Mouse (Mus musculus): Measurements from ENCODE around the gene Resp18.

The Resp18 gene

DNA sequence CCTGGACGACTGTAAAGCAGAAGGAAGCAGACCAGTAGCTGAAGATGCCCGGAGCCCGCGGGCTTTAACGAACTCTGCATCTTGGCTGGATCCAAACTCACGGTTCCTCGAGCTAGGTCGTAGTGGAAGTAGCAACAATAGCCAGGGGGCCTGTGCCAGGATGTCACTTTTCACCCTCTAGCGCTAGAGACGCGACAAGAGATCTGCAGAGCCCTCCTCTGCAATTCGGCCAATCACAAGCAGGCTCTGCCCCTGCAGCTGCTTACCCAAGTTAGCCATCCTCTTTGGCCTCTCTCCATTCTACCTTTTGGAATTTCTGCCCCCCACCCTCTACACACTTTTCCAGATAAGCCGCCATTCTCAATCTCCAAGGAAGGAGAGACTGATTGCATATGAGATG, at the start of gene Resp18:
TSS of gene Resp18 (minus strand) at position 188 of the 400 bp plus-strand sequence.
- DNase-seq (ENCODE audit: low read depth, low spot score), result no peak

DNA sequence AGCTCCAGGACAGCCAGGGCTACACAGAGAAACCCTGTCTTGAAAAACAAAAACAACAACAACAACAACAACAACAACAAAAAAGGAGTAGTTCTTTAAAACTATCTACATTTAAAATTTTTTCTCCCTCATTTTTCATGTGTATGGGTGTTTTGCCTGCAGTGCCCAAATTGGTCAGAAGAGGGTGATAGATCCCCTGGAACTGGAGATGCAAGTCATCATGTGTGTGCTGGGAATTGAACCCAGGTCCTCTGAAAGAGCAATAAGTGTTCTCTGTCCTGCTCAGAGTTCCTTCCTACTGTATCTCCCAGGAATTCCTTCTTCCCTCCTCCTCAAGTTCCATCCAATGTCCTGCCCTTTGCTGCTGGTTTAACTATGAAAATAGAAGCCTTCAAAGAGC, 49.2 kb upstream of the Resp18 start:
- DNase-seq (ENCODE audit: low read depth, low spot score), result no peak

DNA sequence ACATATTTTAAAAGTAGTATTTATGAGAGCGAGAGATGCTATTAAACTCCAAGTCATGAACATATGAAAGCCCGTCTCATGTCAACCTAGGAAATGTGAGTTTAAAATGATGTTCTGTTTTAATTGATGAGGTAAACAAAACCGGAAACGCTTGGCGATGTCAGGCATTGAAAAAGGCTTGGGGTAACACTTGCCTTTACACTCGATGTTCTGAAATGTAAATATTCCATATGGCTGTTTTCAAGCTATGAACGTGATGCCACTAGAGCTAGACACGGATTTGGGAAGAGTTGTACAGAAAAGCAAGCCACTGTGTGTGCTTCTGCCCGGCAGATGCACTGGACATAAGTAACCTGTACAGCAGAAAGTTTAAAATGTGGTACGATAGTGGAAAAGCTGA, 41.0 kb upstream of the Resp18 start:
- no peak for DNase-seq (ENCODE audit: low read depth, low spot score)

DNA sequence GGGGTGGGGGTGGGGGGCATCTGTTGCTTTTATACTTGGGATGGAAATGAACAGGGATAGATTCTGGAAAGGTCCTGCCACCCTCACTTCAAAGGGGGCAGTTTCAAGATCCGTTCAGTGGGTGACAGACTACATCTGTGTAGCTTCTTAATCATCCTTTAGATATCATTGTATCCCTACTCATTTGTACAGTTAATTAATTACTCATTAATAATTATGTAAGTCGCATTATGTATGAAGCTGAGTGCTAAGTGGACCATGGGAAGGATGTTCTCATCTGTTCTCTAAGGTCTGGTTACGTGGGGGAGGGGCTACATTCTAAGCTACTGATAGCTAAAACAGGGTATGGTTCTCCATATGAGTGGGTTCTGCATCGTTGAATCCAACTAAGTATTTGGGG, 40.5 kb upstream of the Resp18 start:
- DNase-seq (ENCODE audit: low read depth, low spot score), result no peak

DNA sequence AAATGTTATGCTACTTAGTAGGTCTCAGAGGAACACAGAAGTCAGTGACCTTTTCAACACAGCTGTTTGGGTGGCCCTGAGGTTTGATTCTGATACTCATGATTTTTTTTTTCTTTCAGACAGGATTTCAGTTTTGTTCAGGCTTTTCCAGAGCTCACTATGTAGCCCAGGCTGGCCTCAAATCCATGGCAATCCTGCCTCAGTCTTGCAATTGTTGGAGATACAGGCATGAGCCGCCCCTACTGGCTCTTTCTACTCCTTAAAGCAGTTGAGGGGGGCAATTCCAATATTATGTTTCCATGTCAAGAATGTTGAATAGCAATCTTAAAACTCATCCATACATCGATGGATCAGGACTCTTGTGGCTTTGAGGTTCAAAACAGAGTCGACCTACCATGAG, 40.1 kb upstream of the Resp18 start:
- no peak for DNase-seq (ENCODE audit: low read depth, low spot score)

DNA sequence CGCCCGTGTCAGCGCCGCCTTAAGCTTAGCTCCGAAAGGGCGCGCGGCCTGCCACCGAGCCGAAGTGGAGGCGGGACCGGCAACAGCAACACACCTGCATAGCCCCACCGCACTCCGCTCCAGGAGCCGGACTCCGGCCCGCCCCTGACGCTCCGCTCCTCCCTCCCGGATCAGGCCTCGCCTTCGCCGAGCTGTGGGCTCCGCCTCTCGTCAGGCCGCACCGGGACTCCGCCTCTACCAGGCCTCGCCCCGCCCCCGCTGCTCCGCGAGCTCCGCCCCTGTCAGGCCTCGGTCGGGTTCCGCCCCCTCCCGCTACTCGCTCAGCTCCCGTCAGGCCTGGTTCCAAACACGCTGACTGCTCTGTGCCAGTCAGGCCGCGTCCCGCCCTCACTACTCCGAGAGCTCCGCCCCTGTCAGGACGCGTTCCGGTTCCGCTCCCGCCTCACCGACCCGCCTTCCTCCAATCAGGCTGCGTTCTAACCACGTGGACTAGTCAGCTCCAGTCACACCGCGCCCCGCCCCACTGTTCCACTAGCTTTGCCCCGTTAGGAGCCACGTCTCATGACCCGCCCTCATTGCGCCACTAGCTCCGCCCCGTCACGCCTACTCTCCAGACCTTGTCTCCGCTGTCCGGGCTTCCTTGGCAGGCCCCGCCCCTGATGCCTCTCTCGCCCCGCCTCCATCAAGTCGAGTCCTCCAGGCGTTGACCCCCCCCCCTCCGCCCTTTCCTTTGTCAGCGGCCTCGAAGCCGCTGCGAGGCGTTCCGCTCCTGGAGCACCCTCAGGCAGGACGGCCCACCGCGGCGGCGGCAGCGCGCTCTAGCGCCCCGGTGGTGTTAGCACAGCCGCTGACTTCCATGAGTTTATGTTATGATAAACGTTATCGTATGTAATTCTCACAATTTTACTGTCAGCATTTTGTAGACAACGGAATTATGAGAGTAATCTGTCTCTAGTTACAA, 39.3 kb upstream of the Resp18 start, which contains the start of gene Dnpep:
TSS of gene Dnpep (minus strand) at position 750 of the 961 bp plus-strand sequence.
- DNase-seq (ENCODE audit: low read depth, low spot score), result peak; percentile 100

DNA sequence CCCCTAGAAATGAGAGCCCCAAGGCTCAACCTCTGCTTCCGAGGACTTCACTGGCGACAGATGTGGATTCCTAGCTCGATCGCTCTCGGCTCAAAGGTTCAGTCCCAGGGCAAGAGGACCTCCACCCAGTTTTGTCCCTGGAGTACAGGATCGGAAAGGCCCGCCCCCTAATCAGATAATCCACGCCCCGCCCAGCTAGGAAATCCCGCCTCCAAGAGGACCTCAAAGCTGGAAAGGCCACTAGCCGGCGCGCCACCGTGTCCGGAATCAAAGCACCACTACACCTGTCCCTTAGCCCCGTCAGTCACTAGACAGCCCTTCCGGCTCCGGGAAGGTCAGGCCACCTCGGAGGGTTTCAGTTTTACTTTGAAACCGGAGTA, 38.6 kb upstream of the Resp18 start:
- DNase-seq (ENCODE audit: low read depth, low spot score), result peak; percentile 79

DNA sequence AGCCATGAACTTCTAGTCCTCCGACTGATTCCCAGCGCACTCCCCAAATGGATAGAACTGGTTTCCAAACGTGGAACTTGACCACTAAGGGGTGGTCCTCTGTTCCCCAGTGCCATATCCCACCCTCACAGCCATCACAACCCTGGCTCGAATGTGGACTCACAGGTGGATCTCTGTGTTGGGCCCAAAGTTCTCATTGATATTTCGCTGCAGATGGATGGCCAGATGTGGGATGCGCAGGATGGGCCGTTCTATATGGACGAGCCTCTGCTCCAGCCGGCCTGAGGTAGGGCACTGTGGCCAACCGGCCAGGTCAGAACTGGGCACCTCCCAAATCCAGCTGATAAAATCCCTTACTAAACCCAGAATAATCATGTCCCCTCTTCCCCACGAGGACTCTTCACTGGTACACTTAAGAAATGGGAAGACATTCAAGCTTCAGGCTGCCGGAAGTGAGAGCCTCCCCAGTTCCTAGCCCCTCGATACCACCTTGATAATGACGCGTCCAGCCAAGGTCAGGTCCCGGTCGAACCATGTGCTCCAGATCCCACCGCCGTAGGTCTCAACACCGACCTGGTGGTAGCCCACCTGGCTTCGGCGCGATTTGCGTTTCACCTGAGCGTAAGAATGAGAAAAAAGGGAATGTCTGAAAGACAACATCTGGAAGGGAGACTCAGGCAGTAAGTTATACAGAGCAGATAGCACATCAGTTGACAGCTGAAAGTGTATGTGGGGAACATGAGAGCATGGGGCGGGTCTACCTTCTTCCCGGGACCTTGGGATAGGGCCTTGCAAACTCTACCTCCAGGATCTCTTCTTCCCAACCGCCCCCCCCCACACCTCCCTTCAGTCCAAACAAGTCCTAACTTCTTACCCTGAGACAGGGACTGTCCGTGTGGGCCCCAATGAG, 37.5 kb upstream of the Resp18 start:
- DNase-seq (ENCODE audit: low read depth, low spot score), result no peak

DNA sequence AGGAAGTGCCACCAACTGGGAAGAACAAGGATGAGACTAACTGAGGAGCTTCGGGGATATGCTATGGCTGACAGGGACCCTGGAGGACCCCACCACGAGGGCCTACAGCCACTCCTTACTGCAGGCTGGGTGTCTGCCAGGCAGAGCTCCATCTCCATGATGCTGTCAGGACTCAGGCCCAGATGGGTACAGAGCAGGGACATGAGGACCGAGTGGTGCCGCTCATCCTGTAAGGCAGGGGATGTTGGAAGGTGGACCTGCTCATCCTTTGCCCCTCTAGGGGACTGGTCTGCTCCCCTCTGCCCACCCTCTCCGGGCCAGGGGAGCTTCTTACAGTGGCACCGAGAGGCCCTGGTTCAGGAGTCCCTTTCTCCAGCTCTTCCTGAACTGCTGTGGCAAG, 36.8 kb upstream of the Resp18 start:
- DNase-seq (ENCODE audit: low read depth, low spot score), result no peak

DNA sequence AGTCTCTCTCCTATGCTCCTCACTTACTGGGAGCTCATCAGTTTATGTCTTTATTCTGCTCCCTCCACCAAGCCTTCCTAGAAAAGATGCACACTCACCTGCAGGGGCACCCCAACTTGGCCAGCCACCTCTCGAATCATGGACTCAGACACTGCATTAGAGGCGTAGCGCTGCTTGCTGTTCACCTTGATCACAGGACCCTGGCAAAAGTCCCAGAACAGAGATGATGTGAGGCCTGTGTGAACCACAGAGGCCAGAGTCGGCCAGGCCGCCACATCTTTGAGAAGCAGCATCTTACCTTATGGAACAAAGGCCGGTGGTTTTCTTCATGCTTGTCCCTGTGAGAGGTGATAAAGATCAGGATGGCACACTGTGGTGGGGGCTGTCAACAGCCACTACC, 33.5 kb upstream of the Resp18 start:
- DNase-seq (ENCODE audit: low read depth, low spot score), result no peak

DNA sequence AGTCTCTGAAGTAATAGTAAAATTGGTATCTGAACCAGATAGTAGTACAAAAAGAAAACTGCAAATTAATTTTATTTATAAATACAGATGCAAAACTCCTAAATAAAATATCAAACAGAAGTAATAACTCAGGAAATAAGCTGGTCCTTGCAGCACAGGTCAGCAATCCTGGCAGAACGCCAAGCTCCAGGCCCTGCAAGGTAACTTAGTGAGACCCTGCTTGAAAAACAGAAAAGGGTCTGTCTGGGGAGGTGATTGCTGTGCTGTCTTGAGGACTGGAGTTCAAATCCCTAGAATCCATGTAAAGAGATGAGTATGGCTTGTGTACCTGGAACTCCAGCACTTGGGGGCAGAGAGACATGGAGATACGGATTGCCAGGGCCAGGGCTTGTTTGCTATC, 26.4 kb upstream of the Resp18 start:
- no peak for DNase-seq (ENCODE audit: low read depth, low spot score)

DNA sequence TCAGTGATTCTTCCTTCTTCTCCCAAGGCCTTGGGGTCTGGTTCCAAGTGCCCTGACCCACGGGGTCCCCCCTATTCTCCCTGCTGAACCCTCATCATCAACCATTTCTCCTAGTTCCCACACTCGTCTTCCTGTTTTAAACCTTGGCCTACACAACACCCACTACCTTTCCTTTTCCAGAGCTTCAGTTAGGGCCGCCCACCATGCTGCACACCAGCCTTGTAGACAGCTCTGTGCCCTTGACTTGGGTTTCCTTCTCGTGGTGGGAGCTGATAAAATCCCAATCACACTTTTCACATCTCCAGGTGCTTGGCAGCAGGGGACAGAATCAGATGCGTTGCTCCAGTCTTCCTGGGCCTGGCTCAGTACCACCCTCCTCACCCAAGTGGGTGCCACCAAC, 16.1 kb upstream of the Resp18 start:
- DNase-seq (ENCODE audit: low read depth, low spot score), result no peak

DNA sequence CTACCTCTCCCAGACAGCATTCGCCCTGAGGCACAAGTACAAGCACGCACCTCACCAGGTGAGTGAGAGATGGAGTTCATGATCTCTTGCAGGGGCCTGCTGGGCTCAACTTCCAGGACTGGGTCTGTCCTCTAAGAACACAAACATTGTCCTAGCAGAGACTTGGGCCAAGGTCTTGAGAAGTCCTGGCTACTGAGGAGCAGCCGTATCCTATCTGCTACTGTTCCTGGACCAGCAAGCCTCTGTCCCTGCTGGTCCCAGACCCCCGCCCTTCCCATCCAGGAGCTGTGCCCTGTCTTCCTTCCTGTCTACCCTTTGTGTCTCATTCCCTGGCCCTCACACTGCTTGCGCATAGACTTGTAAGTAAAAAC, 15.1 kb upstream of the Resp18 start:
- no peak for DNase-seq (ENCODE audit: low read depth, low spot score)

DNA sequence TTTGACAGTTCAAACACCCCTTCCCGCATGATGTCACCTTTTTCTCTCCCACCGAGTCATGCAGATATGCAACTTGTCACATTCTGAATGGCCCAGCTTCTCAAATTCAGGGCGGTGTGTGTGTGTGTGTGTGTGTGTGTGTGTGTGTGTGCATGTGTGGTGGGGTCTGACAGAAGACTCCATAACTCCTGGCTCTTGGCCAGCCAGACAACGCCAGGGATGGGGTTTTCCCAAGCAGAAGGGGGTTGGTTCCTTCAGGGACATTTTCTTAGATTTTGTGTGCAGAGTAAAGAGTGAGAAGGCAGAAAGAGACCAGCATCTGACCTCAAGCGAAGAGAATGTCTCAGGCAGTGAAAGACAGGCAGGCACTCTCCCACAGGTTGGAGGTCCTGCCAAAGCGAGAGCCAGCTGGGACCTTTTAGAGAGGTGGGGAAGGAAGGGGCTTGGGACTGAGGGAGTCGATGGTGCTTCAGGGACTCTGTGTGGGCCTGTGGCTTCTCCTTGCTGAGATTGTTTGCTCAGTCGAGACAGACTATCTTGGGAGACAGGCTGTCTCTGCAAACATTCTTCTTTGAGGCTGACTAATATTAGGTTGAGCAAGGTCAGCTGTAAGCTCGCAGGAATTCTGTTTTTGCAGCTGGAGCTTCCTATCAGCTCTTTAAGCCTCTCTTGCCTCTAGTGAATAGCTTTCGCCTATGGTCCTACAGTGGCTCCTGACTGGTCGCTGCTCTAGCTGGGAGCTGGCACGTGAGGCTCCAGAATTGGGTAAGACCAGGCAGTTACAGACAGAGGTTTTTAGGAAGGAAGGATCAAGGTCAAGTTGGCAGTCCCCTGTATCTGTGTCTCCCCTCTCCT, 14.5 kb upstream of the Resp18 start:
- no peak for DNase-seq (ENCODE audit: low read depth, low spot score)

DNA sequence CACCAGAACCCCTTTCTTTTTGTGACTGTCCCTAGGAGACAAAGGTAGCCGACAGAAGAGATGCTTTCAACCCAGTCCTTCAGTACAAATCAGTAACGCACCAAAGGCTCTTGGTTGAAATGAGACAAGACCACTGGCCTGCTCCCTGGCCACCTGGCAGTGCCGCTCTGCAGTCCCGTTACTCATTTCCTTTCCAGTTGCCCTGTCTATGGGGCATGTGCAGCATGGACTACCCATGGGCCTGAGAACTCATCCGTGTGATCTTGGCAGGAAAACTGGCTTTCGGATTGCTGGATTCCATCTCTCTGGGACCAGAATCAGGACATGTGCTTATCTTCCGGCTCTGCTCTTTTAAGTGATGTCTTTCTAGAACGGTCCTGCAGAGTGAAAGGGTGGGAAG, 13.1 kb upstream of the Resp18 start:
- DNase-seq (ENCODE audit: low read depth, low spot score), result no peak

DNA sequence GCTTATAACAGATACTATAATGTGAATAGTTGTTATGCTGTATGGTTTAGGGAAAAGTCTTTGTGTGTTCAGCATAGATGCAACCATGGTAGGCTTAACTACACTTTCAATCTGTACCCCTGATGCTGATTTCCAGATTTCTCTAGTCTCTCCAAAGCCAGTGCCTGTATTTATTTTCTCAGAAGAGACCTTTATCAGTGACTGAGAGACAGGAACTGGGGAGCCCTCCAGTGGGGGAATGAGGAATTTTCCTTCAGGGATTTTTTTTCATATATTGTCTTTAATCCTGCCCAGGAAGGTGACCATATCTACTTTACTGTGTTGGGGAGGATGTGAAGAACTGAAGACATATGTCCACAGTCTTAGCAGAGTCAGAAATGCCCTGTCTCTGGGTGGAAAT, 12.4 kb upstream of the Resp18 start:
- peak; percentile 25 for DNase-seq (ENCODE audit: low read depth, low spot score)

DNA sequence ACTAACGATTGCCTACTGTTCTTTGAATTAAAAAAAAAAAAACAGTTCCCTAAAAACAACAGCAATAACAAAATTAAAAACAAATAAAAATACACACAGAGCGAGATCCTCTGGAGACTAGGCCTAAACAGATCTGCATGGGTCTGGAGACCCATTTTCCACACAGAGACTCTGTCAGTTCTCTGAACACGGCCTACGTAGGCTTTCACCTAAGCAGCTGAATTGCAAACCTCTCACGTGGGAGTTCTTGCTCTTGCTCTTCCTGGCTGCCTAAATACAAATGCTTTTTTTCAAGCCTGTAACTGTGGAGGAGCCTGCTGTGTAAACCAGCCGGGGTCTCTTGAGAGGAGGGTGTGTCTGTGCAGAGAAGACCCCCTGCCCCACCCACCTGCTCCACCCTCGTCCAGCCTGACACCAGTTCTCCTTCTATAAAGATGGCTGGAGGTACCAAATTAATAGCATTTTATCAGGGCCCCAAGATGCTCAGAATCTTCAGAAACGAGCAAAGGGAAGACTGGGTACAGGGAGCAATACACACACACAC, 11.7 kb upstream of the Resp18 start:
- no peak for DNase-seq (ENCODE audit: low read depth, low spot score)

DNA sequence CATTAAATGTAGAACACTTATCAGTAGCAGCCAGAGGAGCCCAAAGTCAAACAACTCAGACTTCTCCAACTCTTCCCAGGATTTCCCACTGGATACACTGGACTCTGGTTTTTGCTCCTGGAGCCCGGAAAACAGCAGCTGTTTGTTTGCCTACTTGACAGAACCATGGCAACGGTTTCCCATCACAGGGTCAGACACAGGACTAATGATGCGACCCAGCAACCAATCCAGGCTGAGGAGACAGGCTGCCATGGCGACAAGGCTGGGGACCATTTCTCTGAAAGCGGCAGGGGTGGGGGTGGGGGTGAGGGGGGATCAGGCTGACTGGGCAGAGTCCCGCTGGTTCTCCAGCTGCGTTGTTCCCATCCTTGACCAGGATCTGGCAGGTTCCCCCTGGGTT, 11.2 kb upstream of the Resp18 start:
- DNase-seq (ENCODE audit: low read depth, low spot score), result peak; percentile 30

DNA sequence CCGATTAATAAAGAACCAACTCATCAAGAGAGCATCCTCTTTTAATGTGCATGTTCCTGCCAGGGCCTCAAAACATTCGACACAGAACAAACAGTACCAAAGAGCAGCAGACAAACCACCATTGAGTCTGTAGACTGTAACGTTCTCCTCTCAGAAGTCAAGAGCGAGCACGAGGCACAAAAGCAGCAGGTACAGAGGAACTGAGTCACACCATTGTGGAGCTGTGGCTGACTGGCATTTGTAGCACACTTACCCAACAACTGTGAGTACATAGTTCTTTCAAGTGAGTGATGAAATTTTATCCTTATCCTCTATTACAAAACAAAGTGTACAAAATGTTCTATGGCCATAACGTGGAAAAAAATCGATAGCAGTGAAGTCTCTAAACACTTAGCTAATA, 6.7 kb upstream of the Resp18 start:
- DNase-seq (ENCODE audit: low read depth, low spot score), result no peak

DNA sequence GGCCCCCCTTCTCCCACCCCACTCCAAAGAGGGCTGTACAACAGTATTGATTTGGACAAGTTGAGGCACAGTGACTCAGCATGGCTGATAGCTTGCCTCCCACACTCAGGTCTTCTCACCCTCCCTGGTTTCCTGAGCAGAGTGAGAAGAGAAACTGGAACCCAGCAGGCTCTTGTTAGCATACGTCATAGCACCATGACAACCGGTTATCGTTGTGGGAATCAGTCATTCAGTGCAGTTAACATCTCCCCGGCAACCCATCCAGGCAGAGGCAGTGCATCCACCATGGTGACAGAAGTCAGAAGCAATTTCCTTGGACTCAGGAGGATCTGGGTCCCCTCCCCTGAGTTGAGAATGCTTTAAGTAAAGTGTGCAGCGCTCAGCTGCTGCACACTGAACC, 4.8 kb upstream of the Resp18 start:
- DNase-seq (ENCODE audit: low read depth, low spot score), result no peak

Measured in retina, postnatal 7 days (tissue).